8 mouse cellular contexts compared by ENCODE assay signal in genomic region chr17:28384298-28384697, GRCm38 (mm10). TPM values are rescaled to one million over a fixed set of nuclear protein-coding genes. Genes with fewer than 3 reads are reported as not detected.
A peak's percentile ranks its signal among the peaks of the same experiment; 100 is the strongest.
DNase-seq lines count a peak whose midpoint lies in the region; ATAC-seq and TF ChIP-seq lines count a peak whose summit lies in the region.
"Had no signal": no experiment of that assay in that cellular context is flagged by ENCODE, and none has a peak within 500 bp of the region (broad histone marks: within the 10 kb centered on the region; RNA-seq: fewer than 3 reads in every experiment).

No protein-coding gene starts in this region.

- no peaks in the 10 kb centered on the region for H3K36me3 ChIP-seq in hindbrain, embryonic 11.5 days (ENCODE audit: control insufficient read depth, insufficient read depth, low read length)
- H3K36me3 ChIP-seq in hindbrain, embryonic 12.5 days = no peaks in the 10 kb centered on the region
- H3K36me3 ChIP-seq in thymus, adult 2 months (ENCODE audit: control insufficient read depth, insufficient read depth, low read length) = no peaks in the 10 kb centered on the region
- no peaks in the 10 kb centered on the region for H3K36me3 ChIP-seq in forebrain, embryonic 13.5 days (ENCODE audit: poor library complexity, severe bottlenecking)
- H3K36me3 ChIP-seq in forebrain, embryonic 15.5 days = no peaks in the 10 kb centered on the region
- H3K36me3 ChIP-seq: liver, embryonic 15.5 days had no signal

- H3K9me3 ChIP-seq in hindbrain, embryonic 11.5 days (ENCODE audit: control insufficient read depth, low read length) = no peaks in the 10 kb centered on the region
- H3K9me3 ChIP-seq in hindbrain, embryonic 12.5 days (replicated peaks) = no peaks in the 10 kb centered on the region
- no peaks in the 10 kb centered on the region for H3K9me3 ChIP-seq in forebrain, embryonic 13.5 days (replicated peaks)
- no peaks in the 10 kb centered on the region for H3K9me3 ChIP-seq in forebrain, embryonic 15.5 days
- H3K9me3 ChIP-seq: liver, embryonic 15.5 days had no signal

- TF ChIP-seq CTCF in thymus, adult 2 months (IDR thresholded peaks at IDR 0.05; ENCODE audit: borderline replicate concordance, control insufficient read depth, extremely low read depth, insufficient read depth, low read length, poor library complexity) = no peak

- no peaks in the 10 kb centered on the region for H3K4me1 ChIP-seq in hindbrain, embryonic 11.5 days (replicated peaks; ENCODE audit: control insufficient read depth, insufficient read depth, low read length)
- H3K4me1 ChIP-seq in hindbrain, embryonic 12.5 days = peaks cover 8% of the 10 kb centered on the region; the same call in 1 of the 2 replicates
- peaks cover 4% of the 10 kb centered on the region for H3K4me1 ChIP-seq in thymus, adult 2 months (replicated peaks; ENCODE audit: control insufficient read depth, insufficient read depth, low read length)
- H3K4me1 ChIP-seq in forebrain, embryonic 13.5 days = no peaks in the 10 kb centered on the region
- peaks cover 4% of the 10 kb centered on the region for H3K4me1 ChIP-seq in forebrain, embryonic 15.5 days
- H3K4me1 ChIP-seq: liver, embryonic 15.5 days had no signal

- H3K4me3 ChIP-seq in hindbrain, embryonic 11.5 days (ENCODE audit: low read depth, low read length) = no peak overlapping the region
- H3K4me3 ChIP-seq in hindbrain, embryonic 12.5 days = no peak overlapping the region
- H3K4me3 ChIP-seq in thymus, adult 2 months (ENCODE audit: control insufficient read depth, insufficient read depth, low read length) = no peak overlapping the region
- H3K4me3 ChIP-seq in forebrain, embryonic 13.5 days = no peak overlapping the region
- H3K4me3 ChIP-seq in forebrain, embryonic 15.5 days = no peak overlapping the region
- H3K4me3 ChIP-seq: liver, embryonic 15.5 days had no signal

- H3K27ac ChIP-seq in hindbrain, embryonic 11.5 days (ENCODE audit: low read depth, low read length) = no peak overlapping the region
- H3K27ac ChIP-seq in hindbrain, embryonic 12.5 days = no peak overlapping the region
- no peak overlapping the region for H3K27ac ChIP-seq in thymus, adult 2 months (ENCODE audit: control insufficient read depth, insufficient read depth, low read length)
- no peak overlapping the region for H3K27ac ChIP-seq in forebrain, embryonic 13.5 days
- H3K27ac ChIP-seq in forebrain, embryonic 15.5 days (replicated peaks) = no peak overlapping the region
- H3K27ac ChIP-seq: liver, embryonic 15.5 days had no signal

- 71% methylated on average over 4 of the region's 4 CpGs for WGBS in hindbrain, embryonic 11.5 days
- 61% methylated on average over 4 of the region's 4 CpGs for WGBS in hindbrain, embryonic 12.5 days
- WGBS in thymus, adult 2 months = 87% methylated on average over 4 of the region's 4 CpGs
- WGBS in forebrain, embryonic 13.5 days = 62% methylated on average over 4 of the region's 4 CpGs
- 67% methylated on average over 4 of the region's 4 CpGs for WGBS in forebrain, embryonic 15.5 days

- peaks cover 5% of the 10 kb centered on the region for H3K27me3 ChIP-seq in hindbrain, embryonic 11.5 days (ENCODE audit: control insufficient read depth, insufficient read depth, low read length)
- peaks cover 20% of the 10 kb centered on the region for H3K27me3 ChIP-seq in hindbrain, embryonic 12.5 days
- no peaks in the 10 kb centered on the region; the same call in 1 of the 2 replicates for H3K27me3 ChIP-seq in thymus, adult 2 months (ENCODE audit: control insufficient read depth, insufficient read depth, low read length)
- peaks cover 23% of the 10 kb centered on the region for H3K27me3 ChIP-seq in forebrain, embryonic 13.5 days
- H3K27me3 ChIP-seq in forebrain, embryonic 15.5 days = no peaks in the 10 kb centered on the region; the same call in 1 of the 2 replicates

- peak; percentile 41 for DNase-seq in hindbrain, embryonic 11.5 days (ENCODE audit: low spot score)
- DNase-seq in thymus, adult 2 months = peak; percentile 46
- no peak for DNase-seq in thymus, adult 18-20 months
- peak; percentile 15 for DNase-seq in c-Kit-negative CD71-positive TER-119-positive erythroid progenitor cells, embryonic 14.5 days (ENCODE audit: low read depth, low spot score)

- no peak for TF ChIP-seq POLR2A in thymus, adult 2 months (IDR thresholded peaks at IDR 0.05; ENCODE audit: control insufficient read depth, extremely low read depth, insufficient read depth, low read length, poor library complexity)

- H3K4me2 ChIP-seq in hindbrain, embryonic 11.5 days (replicated peaks; ENCODE audit: low read depth, low read length) = no peak overlapping the region
- no peak overlapping the region for H3K4me2 ChIP-seq in hindbrain, embryonic 12.5 days (replicated peaks)
- H3K4me2 ChIP-seq in forebrain, embryonic 13.5 days = no peak overlapping the region
- H3K4me2 ChIP-seq in forebrain, embryonic 15.5 days (replicated peaks) = no peak overlapping the region
- H3K4me2 ChIP-seq: liver, embryonic 15.5 days had no signal

- H3K9ac ChIP-seq in hindbrain, embryonic 11.5 days (ENCODE audit: low read depth, low read length) = no peak overlapping the region
- H3K9ac ChIP-seq in hindbrain, embryonic 12.5 days = no peak overlapping the region
- H3K9ac ChIP-seq in forebrain, embryonic 13.5 days = no peak overlapping the region
- no peak overlapping the region for H3K9ac ChIP-seq in forebrain, embryonic 15.5 days (replicated peaks)
- H3K9ac ChIP-seq: liver, embryonic 15.5 days had no signal

- ATAC-seq in hindbrain, embryonic 11.5 days (ENCODE audit: low FRiP score) = no peak
- ATAC-seq in hindbrain, embryonic 12.5 days (ENCODE audit: low FRiP score) = no peak
- ATAC-seq in forebrain, embryonic 13.5 days = no peak
- ATAC-seq in forebrain, embryonic 15.5 days (replicated peaks) = no peak

RNA-seq across cellular contexts. Expression of gene Tulp1, which starts 19.3 kb away (rescaled TPM):
- polyA plus RNA-seq in hindbrain, embryonic 11.5 days (2014; fragmentation: Nextera tagmentation; extraction: Ambion mirVana) = 2.9 and 4.1 TPM in 2 replicates
- 5.0 and 6.8 TPM in 2 replicates for polyA plus RNA-seq in hindbrain, embryonic 12.5 days (2016; fragmentation: Nextera tagmentation; extraction: Ambion mirVana)
- 0.35 and 0.59 TPM in 2 replicates for polyA plus RNA-seq in thymus, adult 2 months (2012; rRNA removed)
- polyA plus RNA-seq in forebrain, embryonic 13.5 days (2015; fragmentation: Nextera tagmentation; extraction: Ambion mirVana) = 1.4 and 1.7 TPM in 2 replicates
- 1.2 and 1.8 TPM in 2 replicates for polyA plus RNA-seq in forebrain, embryonic 15.5 days (2015; fragmentation: Nextera tagmentation; extraction: Ambion mirVana)

RNA-seq across cellular contexts. Expression of gene Tead3, which starts 33.7 kb away (rescaled TPM):
- polyA plus RNA-seq in hindbrain, embryonic 11.5 days (2014; fragmentation: Nextera tagmentation; extraction: Ambion mirVana) = 3.7 and 5.1 TPM in 2 replicates
- polyA plus RNA-seq in hindbrain, embryonic 12.5 days (2016; fragmentation: Nextera tagmentation; extraction: Ambion mirVana) = 7.0 and 7.7 TPM in 2 replicates
- polyA plus RNA-seq in thymus, adult 2 months (2012; rRNA removed) = 10.6 and 11.6 TPM in 2 replicates
- 2.4 and 2.8 TPM in 2 replicates for polyA plus RNA-seq in forebrain, embryonic 13.5 days (2015; fragmentation: Nextera tagmentation; extraction: Ambion mirVana)
- polyA plus RNA-seq in forebrain, embryonic 15.5 days (2015; fragmentation: Nextera tagmentation; extraction: Ambion mirVana) = 1.9 TPM in 2 replicates

RNA-seq across cellular contexts. Expression of gene Rpl10a, which starts 56.0 kb away (rescaled TPM):
- 445 and 475 TPM in 2 replicates for polyA plus RNA-seq in hindbrain, embryonic 11.5 days (2014; fragmentation: Nextera tagmentation; extraction: Ambion mirVana)
- 287 and 354 TPM in 2 replicates for polyA plus RNA-seq in hindbrain, embryonic 12.5 days (2016; fragmentation: Nextera tagmentation; extraction: Ambion mirVana)
- 3,187 and 3,626 TPM in 2 replicates for polyA plus RNA-seq in thymus, adult 2 months (2012; rRNA removed)
- 444 and 501 TPM in 2 replicates for polyA plus RNA-seq in forebrain, embryonic 13.5 days (2015; fragmentation: Nextera tagmentation; extraction: Ambion mirVana)
- polyA plus RNA-seq in forebrain, embryonic 15.5 days (2015; fragmentation: Nextera tagmentation; extraction: Ambion mirVana) = 359 and 384 TPM in 2 replicates

Comparison
In these comparisons a context has a peak if more than half of its experiments do, and no peak if none do; other contexts are left out.
1. DNase-seq: peak in hindbrain, embryonic 11.5 days (single experiment), thymus, adult 2 months (single experiment) and c-Kit-negative CD71-positive TER-119-positive erythroid progenitor cells, embryonic 14.5 days (single experiment); none in thymus, adult 18-20 months (0 of 2).